Mouse (Mus musculus): ENCODE data around the gene Gpi1. TPM values are rescaled to one million over a fixed set of nuclear protein-coding genes. Genes with fewer than 3 reads are reported as not detected.

The Gpi1 gene
- polyA plus RNA-seq, 1 experiment, result 670 TPM

DNA sequence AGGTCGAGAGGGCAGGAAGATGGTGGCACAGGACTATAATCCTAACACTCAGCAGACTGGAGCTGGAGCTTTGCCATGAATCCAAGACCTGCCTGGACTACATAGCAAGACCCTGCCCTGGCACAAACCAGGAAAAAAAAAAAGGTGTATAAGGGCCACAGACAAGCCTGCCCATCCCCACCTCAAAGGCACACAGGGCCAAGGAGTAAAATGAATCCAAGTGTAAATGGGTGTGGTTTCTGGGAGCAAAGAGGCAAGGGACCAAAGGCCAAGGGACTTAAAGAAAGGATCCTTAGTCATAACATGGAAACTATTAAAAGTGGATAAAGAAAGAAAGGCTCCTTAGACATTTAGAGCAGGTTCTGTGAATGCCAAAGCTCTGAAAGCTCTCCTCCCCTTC, 11.6 kb downstream of the Gpi1 start:
- no peak for TF ChIP-seq POLR2A (IDR thresholded peaks at IDR 0.05; ENCODE audit: insufficient read depth, low read length)
- no peak for TF ChIP-seq EP300 (IDR thresholded peaks at IDR 0.05; ENCODE audit: insufficient read depth, low read depth, low read length)
- TF ChIP-seq CTCF (IDR thresholded peaks at IDR 0.05; ENCODE audit: low read depth, low read length), result no peak
- no peak overlapping the region for H3K9ac ChIP-seq (ENCODE audit: low read depth, poor library complexity, severe bottlenecking)
- H3K4me3 ChIP-seq (ENCODE audit: low read depth, low read length), result no peak overlapping the region
- H3K36me3 ChIP-seq (ENCODE audit: control insufficient read depth, insufficient read depth, low read length, poor library complexity, severe bottlenecking), result peaks cover 66% of the 10 kb centered on the region
- H3K27me3 ChIP-seq (ENCODE audit: control insufficient read depth, insufficient read depth, low read length, poor library complexity, severe bottlenecking), result no peaks in the 10 kb centered on the region
- no peak overlapping the region for H3K27ac ChIP-seq (ENCODE audit: insufficient read depth, low read length)
- H3K4me1 ChIP-seq (ENCODE audit: control insufficient read depth, insufficient read depth, low read length), result no peaks in the 10 kb centered on the region
- no peaks in the 10 kb centered on the region for H3K9me3 ChIP-seq (replicated peaks; ENCODE audit: control insufficient read depth, insufficient read depth, low read length, poor library complexity, severe bottlenecking)

- TF ChIP-seq CTCF (IDR thresholded peaks at IDR 0.05; ENCODE audit: low read depth, low read length) (no peak), EP300 (IDR thresholded peaks at IDR 0.05; ENCODE audit: insufficient read depth, low read depth, low read length) (no peak), POLR2A (IDR thresholded peaks at IDR 0.05; ENCODE audit: insufficient read depth, low read length) (no peak)
- Histone ChIP-seq H3K27me3 (ENCODE audit: control insufficient read depth, insufficient read depth, low read length, poor library complexity, severe bottlenecking) (no peaks in the 10 kb centered on the region), H3K27ac (ENCODE audit: insufficient read depth, low read length) (no peak overlapping the region), H3K36me3 (ENCODE audit: control insufficient read depth, insufficient read depth, low read length, poor library complexity, severe bottlenecking) (peaks cover 70% of the 10 kb centered on the region), H3K4me3 (ENCODE audit: low read depth, low read length) (no peak overlapping the region), H3K9me3 (replicated peaks; ENCODE audit: control insufficient read depth, insufficient read depth, low read length, poor library complexity, severe bottlenecking) (no peaks in the 10 kb centered on the region), H3K4me1 (ENCODE audit: control insufficient read depth, insufficient read depth, low read length) (no peaks in the 10 kb centered on the region), H3K9ac (ENCODE audit: low read depth, poor library complexity, severe bottlenecking) (no peak overlapping the region)
Observed at GRCm38 (mm10) chr7:34216474-34216873, 13.7 kb downstream of the Gpi1 start.

DNA sequence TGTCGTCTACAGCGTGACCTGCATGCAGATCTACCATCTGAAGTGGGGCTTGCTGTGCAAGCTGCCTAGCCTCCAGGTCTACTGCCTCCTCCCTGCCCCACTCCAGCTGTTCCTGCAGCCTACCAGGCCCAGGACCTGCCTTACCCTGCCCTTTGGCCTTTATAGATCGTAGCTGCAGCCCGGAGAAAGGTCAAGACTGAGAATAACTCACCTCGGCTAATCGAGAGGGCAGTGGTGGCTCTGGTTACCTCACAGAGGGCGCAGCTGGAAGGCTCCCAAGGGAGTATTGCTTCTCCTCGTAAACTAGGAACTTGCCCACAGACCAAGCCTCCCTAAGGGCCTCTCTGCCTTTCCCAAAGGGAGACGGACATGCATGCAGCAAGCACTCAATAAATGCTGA, 14.7 kb downstream of the Gpi1 start:
- Histone ChIP-seq H3K36me3 (ENCODE audit: control insufficient read depth, insufficient read depth, low read length, poor library complexity, severe bottlenecking) (peaks cover 69% of the 10 kb centered on the region), H3K9ac (ENCODE audit: low read depth, poor library complexity, severe bottlenecking) (no peak overlapping the region), H3K27ac (ENCODE audit: insufficient read depth, low read length) (no peak overlapping the region), H3K9me3 (replicated peaks; ENCODE audit: control insufficient read depth, insufficient read depth, low read length, poor library complexity, severe bottlenecking) (no peaks in the 10 kb centered on the region), H3K27me3 (ENCODE audit: control insufficient read depth, insufficient read depth, low read length, poor library complexity, severe bottlenecking) (no peaks in the 10 kb centered on the region), H3K4me3 (ENCODE audit: low read depth, low read length) (no peak overlapping the region), H3K4me1 (ENCODE audit: control insufficient read depth, insufficient read depth, low read length) (no peaks in the 10 kb centered on the region)
- TF ChIP-seq EP300 (IDR thresholded peaks at IDR 0.05; ENCODE audit: insufficient read depth, low read depth, low read length) (no peak), CTCF (IDR thresholded peaks at IDR 0.05; ENCODE audit: low read depth, low read length) (no peak), POLR2A (IDR thresholded peaks at IDR 0.05; ENCODE audit: insufficient read depth, low read length) (no peak)

- Histone ChIP-seq H3K36me3 (ENCODE audit: control insufficient read depth, insufficient read depth, low read length, poor library complexity, severe bottlenecking) (peaks cover 71% of the 10 kb centered on the region), H3K4me1 (ENCODE audit: control insufficient read depth, insufficient read depth, low read length) (no peaks in the 10 kb centered on the region), H3K4me3 (ENCODE audit: low read depth, low read length) (no peak overlapping the region), H3K9me3 (replicated peaks; ENCODE audit: control insufficient read depth, insufficient read depth, low read length, poor library complexity, severe bottlenecking) (no peaks in the 10 kb centered on the region), H3K27me3 (ENCODE audit: control insufficient read depth, insufficient read depth, low read length, poor library complexity, severe bottlenecking) (no peaks in the 10 kb centered on the region), H3K9ac (ENCODE audit: low read depth, poor library complexity, severe bottlenecking) (no peak overlapping the region), H3K27ac (ENCODE audit: insufficient read depth, low read length) (no peak overlapping the region)
- TF ChIP-seq POLR2A (IDR thresholded peaks at IDR 0.05; ENCODE audit: insufficient read depth, low read length), result no peak
- TF ChIP-seq EP300 (IDR thresholded peaks at IDR 0.05; ENCODE audit: insufficient read depth, low read depth, low read length), result no peak
- TF ChIP-seq CTCF (IDR thresholded peaks at IDR 0.05; ENCODE audit: low read depth, low read length), result no peak
Observed at GRCm38 (mm10) chr7:34214644-34215043, 15.5 kb downstream of the Gpi1 start.

DNA sequence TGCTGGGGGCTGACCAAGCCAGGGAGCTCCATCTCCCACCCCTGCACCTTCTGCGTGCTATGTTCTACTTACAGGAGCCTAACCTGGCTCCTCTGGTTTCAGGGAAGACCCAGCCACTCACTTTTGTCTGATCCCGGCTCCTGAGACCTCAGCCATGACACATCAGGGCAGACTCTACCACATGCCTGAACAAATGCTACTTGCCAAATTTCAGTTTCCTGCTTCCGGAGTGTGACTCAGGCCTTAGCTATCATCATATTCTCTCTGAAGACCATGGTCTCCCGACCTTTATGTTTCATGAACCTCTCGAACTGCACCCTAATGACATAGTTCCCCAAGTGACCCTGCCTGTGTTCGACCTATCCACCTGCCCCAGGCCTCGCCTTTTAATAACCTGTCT, 16.9 kb downstream of the Gpi1 start:
- H3K27me3 ChIP-seq (ENCODE audit: control insufficient read depth, insufficient read depth, low read length, poor library complexity, severe bottlenecking), result no peaks in the 10 kb centered on the region
- no peaks in the 10 kb centered on the region for H3K4me1 ChIP-seq (ENCODE audit: control insufficient read depth, insufficient read depth, low read length)
- peaks cover 69% of the 10 kb centered on the region for H3K36me3 ChIP-seq (ENCODE audit: control insufficient read depth, insufficient read depth, low read length, poor library complexity, severe bottlenecking)
- no peaks in the 10 kb centered on the region for H3K9me3 ChIP-seq (replicated peaks; ENCODE audit: control insufficient read depth, insufficient read depth, low read length, poor library complexity, severe bottlenecking)
- no peak overlapping the region for H3K9ac ChIP-seq (ENCODE audit: low read depth, poor library complexity, severe bottlenecking)
- no peak overlapping the region for H3K27ac ChIP-seq (ENCODE audit: insufficient read depth, low read length)
- TF ChIP-seq EP300 (IDR thresholded peaks at IDR 0.05; ENCODE audit: insufficient read depth, low read depth, low read length) (no peak), CTCF (IDR thresholded peaks at IDR 0.05; ENCODE audit: low read depth, low read length) (no peak), POLR2A (IDR thresholded peaks at IDR 0.05; ENCODE audit: insufficient read depth, low read length) (no peak)
- no peak overlapping the region for H3K4me3 ChIP-seq (ENCODE audit: low read depth, low read length)

DNA sequence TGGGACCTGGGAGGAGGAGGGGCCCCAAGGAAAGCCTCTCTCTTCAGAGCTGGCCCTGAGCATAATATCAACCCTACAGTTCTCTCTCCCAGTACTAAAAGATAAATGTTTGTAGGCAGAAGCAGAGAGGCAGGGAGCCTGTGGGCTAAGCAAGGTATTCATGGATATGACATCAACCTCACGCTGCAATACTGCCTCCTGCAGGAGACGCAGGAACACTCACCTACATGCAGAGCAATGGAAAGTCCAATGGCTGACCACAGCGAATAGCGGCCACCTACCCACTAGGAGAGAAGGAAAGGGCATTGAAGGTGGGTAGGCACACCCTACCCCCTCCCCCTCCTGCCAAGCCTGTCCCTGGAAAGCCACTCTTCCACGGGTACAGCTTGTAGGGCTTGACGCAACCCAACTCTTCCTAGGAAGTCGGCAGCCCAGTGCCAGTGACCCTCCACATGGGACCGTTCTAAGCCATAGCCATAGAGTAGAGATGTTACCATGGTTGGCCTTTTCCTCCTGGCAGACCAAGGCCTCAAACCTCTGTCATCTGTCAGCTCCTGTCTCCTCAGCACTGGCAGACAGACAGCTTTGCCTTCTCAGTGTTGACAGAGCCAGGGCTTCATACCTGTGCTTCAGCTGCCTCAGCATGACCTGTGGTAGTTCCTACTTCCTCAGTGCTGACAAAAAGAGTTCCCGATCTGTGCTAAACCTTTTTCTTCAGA, 21.9 kb downstream of the Gpi1 start:
- Histone ChIP-seq H3K27ac (ENCODE audit: insufficient read depth, low read length) (no peak overlapping the region), H3K36me3 (ENCODE audit: control insufficient read depth, insufficient read depth, low read length, poor library complexity, severe bottlenecking) (peaks cover 83% of the 10 kb centered on the region)
- TF ChIP-seq POLR2A (IDR thresholded peaks at IDR 0.05; ENCODE audit: insufficient read depth, low read length) (no peak), EP300 (IDR thresholded peaks at IDR 0.05; ENCODE audit: insufficient read depth, low read depth, low read length) (no peak), CTCF (IDR thresholded peaks at IDR 0.05; ENCODE audit: low read depth, low read length) (peak; percentile 50)

More for the DNA sequence above, 21.9 kb downstream of the Gpi1 start:
- H3K27me3 ChIP-seq (ENCODE audit: control insufficient read depth, insufficient read depth, low read length, poor library complexity, severe bottlenecking), result no peaks in the 10 kb centered on the region
- no peak overlapping the region for H3K4me3 ChIP-seq (ENCODE audit: low read depth, low read length)
- no peaks in the 10 kb centered on the region for H3K9me3 ChIP-seq (replicated peaks; ENCODE audit: control insufficient read depth, insufficient read depth, low read length, poor library complexity, severe bottlenecking)
- no peak overlapping the region for H3K9ac ChIP-seq (ENCODE audit: low read depth, poor library complexity, severe bottlenecking)
- H3K4me1 ChIP-seq (ENCODE audit: control insufficient read depth, insufficient read depth, low read length), result no peaks in the 10 kb centered on the region

All from ES-Bruce4 (cell line).